Mouse (Mus musculus) MEL (cell line): ENCODE data around the gene Hibadh. TPM values are rescaled to one million over a fixed set of nuclear protein-coding genes. Genes with fewer than 3 reads are reported as not detected.

Experiments
- DNase-seq: peaks from one replicate; pipeline ENCODE4 v3.0.0; 2011; ENCODE audit warnings: low read depth, low spot score
- H3K27ac ChIP-seq: 2 replicates; pipeline ENCODE4 v1.5.1; 2012; ENCODE audit warnings: low read depth, mild to moderate bottlenecking, control low read depth, low read length, moderate library complexity; ENCODE audit not compliant: control insufficient read depth
- H3K27me3 ChIP-seq, 2 experiments: fragments of 150-350 bp in 1 of 2; sonication (generic) in 1 of 2; 2 replicates each; pipeline ENCODE4 v1.6.1; 2012; ENCODE audit warnings: low read length in 2 of 2, mild to moderate bottlenecking in 2 of 2, improper control_type of control experiment in 1 of 2, moderate library complexity in 1 of 2; ENCODE audit not compliant: insufficient read depth in 2 of 2, control insufficient read depth in 1 of 2
- H3K36me3 ChIP-seq, 2 experiments: 2 replicates each; pipeline ENCODE4 v1.6.1; 2012 to 2014; ENCODE audit warnings: low read length in 2 of 2, improper control_type of control experiment in 1 of 2, inconsistent platforms in 1 of 2, mild to moderate bottlenecking in 1 of 2; ENCODE audit not compliant: insufficient read depth in 2 of 2, control insufficient read depth in 1 of 2
- H3K4me1 ChIP-seq, 2 experiments: fragments of 150-350 bp in 1 of 2; sonication (generic) in 1 of 2; 2 replicates each; pipeline ENCODE4 v1.6.1; 2012; ENCODE audit warnings: low read length in 2 of 2, improper control_type of control experiment in 1 of 2, mild to moderate bottlenecking in 1 of 2; ENCODE audit not compliant: insufficient read depth in 2 of 2, control insufficient read depth in 1 of 2
- H3K4me3 ChIP-seq, 2 experiments: fragments of 150-350 bp in 1 of 2; sonication (generic) in 1 of 2; 2 replicates each; pipeline ENCODE4 v1.5.1; 2012; ENCODE audit warnings: low read depth in 2 of 2, low read length in 2 of 2, mild to moderate bottlenecking in 2 of 2, moderate library complexity in 2 of 2, control low read depth in 1 of 2, improper control_type of control experiment in 1 of 2; ENCODE audit not compliant: control insufficient read depth in 1 of 2, insufficient read depth in 1 of 2
- H3K79me2 ChIP-seq: 2 replicates; pipeline ENCODE4 v1.6.1; 2012; ENCODE audit warnings: mild to moderate bottlenecking, low read length, moderate library complexity; ENCODE audit not compliant: control insufficient read depth, poor library complexity, insufficient read depth
- H3K9ac ChIP-seq: 2 replicates; pipeline ENCODE4 v1.6.1; 2012; ENCODE audit warnings: low read depth, mild to moderate bottlenecking, control low read depth, low read length, moderate library complexity; ENCODE audit not compliant: control insufficient read depth, poor library complexity, severe bottlenecking
- H3K9me3 ChIP-seq: fragments of 150-350 bp; sonication (generic); replicated peaks from 2 replicates; pipeline ENCODE4 v1.6.1; 2012; ENCODE audit warnings: mild to moderate bottlenecking, low read length, improper control_type of control experiment, moderate library complexity; ENCODE audit not compliant: insufficient read depth
- CHD1 ChIP-seq: IDR thresholded peaks from 2 replicates; pipeline ENCODE4 v1.6.1; 2012; ENCODE audit warnings: low read depth, mild to moderate bottlenecking, inconsistent platforms, low read length, improper control_type of control experiment
- CHD2 ChIP-seq: IDR thresholded peaks from 2 replicates; pipeline ENCODE4 v1.6.1; 2011; ENCODE audit warnings: low read length, improper control_type of control experiment
- ELF1 ChIP-seq: IDR thresholded peaks from 2 replicates; pipeline ENCODE4 v1.6.1; 2014; ENCODE audit warnings: low read depth, mild to moderate bottlenecking, inconsistent platforms, low read length, improper control_type of control experiment, moderate library complexity
- EP300 ChIP-seq, 2 experiments: IDR thresholded peaks; 2 replicates each; pipeline ENCODE4 v1.6.1; 2011; ENCODE audit warnings: improper control_type of control experiment in 2 of 2, low read length in 2 of 2, low read depth in 1 of 2, mild to moderate bottlenecking in 1 of 2
- GABPA ChIP-seq: IDR thresholded peaks from 2 replicates; pipeline ENCODE4 v1.6.1; 2012; ENCODE audit warnings: low read depth, mild to moderate bottlenecking, inconsistent platforms, low read length, improper control_type of control experiment, moderate library complexity
- GATA1 ChIP-seq: IDR thresholded peaks from 2 replicates; pipeline ENCODE4 v1.6.1; 2011; ENCODE audit warnings: low read depth, low read length, improper control_type of control experiment
- HCFC1 ChIP-seq: IDR thresholded peaks from 2 replicates; pipeline ENCODE4 v1.6.1; 2012; ENCODE audit warnings: low read depth, mild to moderate bottlenecking, inconsistent platforms, low read length, improper control_type of control experiment, moderate library complexity
- JUND ChIP-seq: IDR thresholded peaks from 2 replicates; pipeline ENCODE4 v1.6.1; 2011; ENCODE audit warnings: low read depth, mild to moderate bottlenecking, improper control_type of control experiment, low read length
- MAFK ChIP-seq: IDR thresholded peaks from 2 replicates; pipeline ENCODE4 v1.6.1; 2011; ENCODE audit warnings: low read depth, mild to moderate bottlenecking, low read length, improper control_type of control experiment, borderline replicate concordance
- MAX ChIP-seq: IDR thresholded peaks from 2 replicates; pipeline ENCODE4 v1.6.1; 2011; ENCODE audit warnings: low read length, improper control_type of control experiment
- MAZ ChIP-seq: IDR thresholded peaks from 2 replicates; pipeline ENCODE4 v1.6.1; 2012; ENCODE audit warnings: low read depth, mild to moderate bottlenecking, inconsistent platforms, low read length, improper control_type of control experiment
- MXI1 ChIP-seq: IDR thresholded peaks from 2 replicates; pipeline ENCODE4 v1.6.1; 2011; ENCODE audit warnings: mild to moderate bottlenecking, low read depth, low read length, improper control_type of control experiment
- MYB ChIP-seq: IDR thresholded peaks from 2 replicates; pipeline ENCODE4 v1.6.1; 2011; ENCODE audit warnings: mild to moderate bottlenecking, low read depth, low read length, improper control_type of control experiment
- MYC ChIP-seq: IDR thresholded peaks from 2 replicates; pipeline ENCODE4 v1.6.1; 2011; ENCODE audit warnings: low read depth, mild to moderate bottlenecking, low read length, improper control_type of control experiment, moderate library complexity
- NELFE ChIP-seq: IDR thresholded peaks from 2 replicates; pipeline ENCODE4 v1.6.1; 2011; ENCODE audit warnings: low read depth, low read length, improper control_type of control experiment
- NRF1 ChIP-seq: IDR thresholded peaks from 2 replicates; pipeline ENCODE4 v1.6.1; 2014; ENCODE audit warnings: low read depth, mild to moderate bottlenecking, inconsistent platforms, low read length, improper control_type of control experiment, moderate library complexity; ENCODE audit not compliant: poor library complexity, insufficient read depth, severe bottlenecking
- RAD21 ChIP-seq: IDR thresholded peaks from 2 replicates; pipeline ENCODE4 v1.6.1; 2011; ENCODE audit warnings: mild to moderate bottlenecking, low read depth, low read length, improper control_type of control experiment
- SIN3A ChIP-seq: IDR thresholded peaks from 2 replicates; pipeline ENCODE4 v1.6.1; 2012; ENCODE audit warnings: low read length, improper control_type of control experiment, inconsistent platforms
- TAL1 ChIP-seq: IDR thresholded peaks from 2 replicates; pipeline ENCODE4 v1.6.1; 2012; ENCODE audit warnings: mild to moderate bottlenecking, inconsistent platforms, low read length, moderate library complexity, mixed read lengths
- UBTF ChIP-seq: IDR thresholded peaks from 2 replicates; pipeline ENCODE4 v1.6.1; 2012; ENCODE audit warnings: low read depth, mild to moderate bottlenecking, inconsistent platforms, low read length, improper control_type of control experiment, moderate library complexity, borderline replicate concordance; ENCODE audit not compliant: insufficient read depth
- USF1 ChIP-seq: IDR thresholded peaks from 2 replicates; pipeline ENCODE4 v1.6.1; 2014; ENCODE audit warnings: low read depth, mild to moderate bottlenecking, inconsistent platforms, low read length, improper control_type of control experiment, moderate library complexity
- USF2 ChIP-seq, 2 experiments: IDR thresholded peaks; 2 replicates each; pipeline ENCODE4 v1.6.1; 2011 to 2012; ENCODE audit warnings: improper control_type of control experiment in 2 of 2, low read length in 2 of 2, borderline replicate concordance in 1 of 2, inconsistent platforms in 1 of 2, low read depth in 1 of 2, mild to moderate bottlenecking in 1 of 2; ENCODE audit not compliant: insufficient read depth in 1 of 2
- ZC3H11A ChIP-seq: IDR thresholded peaks from 2 replicates; pipeline ENCODE4 v1.6.1; 2012; ENCODE audit warnings: low read depth, mild to moderate bottlenecking, inconsistent platforms, low read length, improper control_type of control experiment
- ZKSCAN1 ChIP-seq: IDR thresholded peaks from 2 replicates; pipeline ENCODE4 v1.6.1; 2012; ENCODE audit warnings: low read depth, mild to moderate bottlenecking, inconsistent platforms, low read length, improper control_type of control experiment, moderate library complexity
- ZMIZ1 ChIP-seq: IDR thresholded peaks from 2 replicates; pipeline ENCODE4 v1.6.1; 2012; ENCODE audit warnings: low read depth, mild to moderate bottlenecking, inconsistent platforms, low read length, improper control_type of control experiment, moderate library complexity
- polyA plus RNA-seq, 2 experiments: library from polyadenylated mRNA; stranded (reverse) in 1 of 2; unstranded in 1 of 2; fragments of >175 nt in 1 of 2; fragments of >200 nt in 1 of 2; gene quantifications; 2 replicates each; pipeline versions ENCODE4 v1.2.1 to v1.2.4; 2012; ENCODE audit warnings: low replicate concordance in 2 of 2, low read depth in 1 of 2; ENCODE audit not compliant: insufficient read length in 2 of 2, insufficient read depth in 1 of 2, missing spikeins in 1 of 2
- total RNA-seq: library from RNA; depleted of rRNA; stranded (reverse); fragments of 300-350 nt; gene quantifications from 2 replicates; pipeline ENCODE4 v1.2.3, GENCODE M21; 2012

Gene Hibadh
- total and polyA plus RNA-seq, 3 experiments, result 31.2 to 39.3 TPM; not detected in 1

DNA sequence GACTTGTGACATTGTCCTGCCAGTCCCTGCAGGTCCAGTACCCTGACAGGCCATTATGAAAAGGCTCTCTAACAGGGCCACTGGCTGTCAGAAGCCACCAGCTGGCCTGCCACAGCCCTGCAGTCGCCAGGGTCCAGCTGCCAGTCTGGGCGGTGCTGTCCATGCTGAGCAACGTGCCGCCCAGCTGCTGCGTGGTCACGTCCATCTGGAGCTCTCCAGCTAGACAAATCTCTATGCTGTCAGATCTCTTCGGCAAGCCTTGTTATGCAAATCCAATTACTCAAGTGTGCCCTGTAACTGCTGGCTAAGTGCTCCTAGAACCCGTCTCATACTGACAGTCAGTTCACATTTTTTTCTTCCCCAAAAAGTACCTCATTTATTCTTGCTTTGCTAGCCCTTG is 55.8 kb downstream of the Hibadh start:
- Histone ChIP-seq H3K9ac (no peak overlapping the region), H3K9me3 (no peaks in the 10 kb centered on the region), H3K79me2 (no peaks in the 10 kb centered on the region), H3K36me3 (peaks cover 2% of the 10 kb centered on the region in 2 experiments; a peak in 3 of 4 replicates), H3K4me3 (no peak overlapping the region), H3K27me3 (no peaks in the 10 kb centered on the region), H3K4me1 (peaks cover 0 to 3% of the 10 kb centered on the region in 2 experiments; a peak in 2 of 4 replicates), H3K27ac (no peak overlapping the region)
- no peak for DNase-seq
- TF ChIP-seq USF1 (no peak), MYC (no peak), HCFC1 (no peak), ZC3H11A (no peak), GABPA (no peak), UBTF (no peak), GATA1 (no peak), EP300 (IDR thresholded peaks at IDR 0.05; ENCODE audit: low read depth in 1 of 2, low read length in 2 of 2) (no peak), NELFE (no peak), MXI1 (no peak), JUND (no peak), USF2 (IDR thresholded peaks at IDR 0.05; ENCODE audit: borderline replicate concordance in 1 of 2, insufficient read depth in 1 of 2, low read depth in 1 of 2, low read length in 2 of 2) (no peak), ZMIZ1 (no peak), CHD2 (no peak), MAFK (no peak), RAD21 (no peak), NRF1 (no peak), MAX (no peak), MAZ (no peak)

DNA sequence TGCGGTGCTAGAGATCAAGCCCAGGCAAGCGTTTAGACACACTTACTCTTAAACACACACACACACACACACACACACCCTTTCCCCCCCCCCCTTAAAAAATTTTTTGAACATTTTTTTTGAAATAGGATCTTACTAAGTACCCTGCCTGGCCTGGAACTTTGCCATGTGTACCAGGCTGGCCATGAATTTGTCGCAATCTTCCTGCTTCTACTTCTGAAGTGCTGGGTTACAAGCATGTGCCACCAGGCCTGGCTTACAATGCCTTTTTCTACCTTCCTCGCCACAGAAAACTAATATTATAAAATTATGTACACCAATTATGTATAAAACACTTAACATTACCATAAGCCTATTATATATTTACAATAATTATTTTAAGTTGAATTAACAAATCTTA is 59.1 kb downstream of the Hibadh start:
- Histone ChIP-seq H3K9me3 (no peaks in the 10 kb centered on the region), H3K4me1 (peaks cover 0 to 3% of the 10 kb centered on the region in 2 experiments; a peak in 2 of 4 replicates), H3K27me3 (no peaks in the 10 kb centered on the region), H3K9ac (no peak overlapping the region), H3K36me3 (peaks cover 0 to 2% of the 10 kb centered on the region in 2 experiments; a peak in 3 of 4 replicates), H3K79me2 (no peaks in the 10 kb centered on the region), H3K4me3 (no peak overlapping the region), H3K27ac (no peak overlapping the region)
- TF ChIP-seq ZC3H11A (no peak), UBTF (no peak), ZKSCAN1 (no peak), EP300 (IDR thresholded peaks at IDR 0.05; ENCODE audit: low read depth in 1 of 2, low read length in 2 of 2) (no peak), CHD2 (no peak), CHD1 (no peak), SIN3A (no peak), ELF1 (no peak), RAD21 (no peak), MYB (no peak), USF2 (IDR thresholded peaks at IDR 0.05; ENCODE audit: borderline replicate concordance in 1 of 2, insufficient read depth in 1 of 2, low read depth in 1 of 2, low read length in 2 of 2) (no peak), MAFK (no peak), MYC (no peak), TAL1 (no peak), MAZ (no peak)
- no peak for DNase-seq
